Mouse (Mus musculus): ENCODE measurements at regions not wholly inside any gene's neighbourhood (a gene's known extent, or its start where the extent isn't known, plus 50 kb on each side); places are given as distances from the start of the nearest gene placed in this dataset.

DNA sequence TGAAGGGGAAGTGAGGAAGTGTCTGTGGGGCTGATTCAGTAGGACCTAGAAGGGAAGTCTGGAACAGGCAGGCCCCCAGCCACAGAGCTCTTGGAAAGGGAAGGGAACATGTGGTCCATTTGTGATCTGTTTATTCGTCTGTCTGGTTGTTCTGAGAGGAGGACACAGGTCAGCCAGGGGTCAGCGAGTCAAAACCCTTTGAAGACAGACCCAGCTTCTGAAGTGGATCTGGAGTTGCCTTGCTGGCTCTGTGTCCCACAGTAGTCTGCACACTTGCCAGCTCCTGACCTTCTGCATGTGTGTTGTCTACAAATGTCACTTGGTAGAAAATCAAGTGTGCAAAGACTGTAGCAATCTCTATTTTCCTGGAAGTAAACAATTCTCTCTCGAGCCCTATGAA, 119.3 kb upstream of the Osr1 start:
- DNase-seq = no peak

DNA sequence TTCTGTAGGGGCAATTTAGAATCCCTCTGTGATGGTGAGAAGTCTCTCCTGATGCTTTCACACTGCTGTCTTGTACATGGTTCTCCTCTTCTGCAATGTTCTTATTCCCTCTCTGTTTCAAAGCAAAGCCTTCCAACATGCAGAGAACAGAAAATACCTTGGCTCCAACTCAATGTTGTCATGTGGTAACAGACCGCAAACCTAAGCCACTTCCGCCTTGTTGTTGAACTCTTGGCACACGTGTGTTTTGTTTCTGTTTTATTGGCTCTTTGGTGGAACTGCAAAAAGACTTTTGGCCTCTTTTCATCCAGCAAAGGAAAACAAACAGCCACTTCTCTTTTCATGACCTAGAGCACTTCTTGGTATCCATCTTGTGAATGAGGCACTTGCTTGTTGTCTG, 109.7 kb upstream of the Osr1 start:
- DNase-seq = peak; percentile 1 to 4

DNA sequence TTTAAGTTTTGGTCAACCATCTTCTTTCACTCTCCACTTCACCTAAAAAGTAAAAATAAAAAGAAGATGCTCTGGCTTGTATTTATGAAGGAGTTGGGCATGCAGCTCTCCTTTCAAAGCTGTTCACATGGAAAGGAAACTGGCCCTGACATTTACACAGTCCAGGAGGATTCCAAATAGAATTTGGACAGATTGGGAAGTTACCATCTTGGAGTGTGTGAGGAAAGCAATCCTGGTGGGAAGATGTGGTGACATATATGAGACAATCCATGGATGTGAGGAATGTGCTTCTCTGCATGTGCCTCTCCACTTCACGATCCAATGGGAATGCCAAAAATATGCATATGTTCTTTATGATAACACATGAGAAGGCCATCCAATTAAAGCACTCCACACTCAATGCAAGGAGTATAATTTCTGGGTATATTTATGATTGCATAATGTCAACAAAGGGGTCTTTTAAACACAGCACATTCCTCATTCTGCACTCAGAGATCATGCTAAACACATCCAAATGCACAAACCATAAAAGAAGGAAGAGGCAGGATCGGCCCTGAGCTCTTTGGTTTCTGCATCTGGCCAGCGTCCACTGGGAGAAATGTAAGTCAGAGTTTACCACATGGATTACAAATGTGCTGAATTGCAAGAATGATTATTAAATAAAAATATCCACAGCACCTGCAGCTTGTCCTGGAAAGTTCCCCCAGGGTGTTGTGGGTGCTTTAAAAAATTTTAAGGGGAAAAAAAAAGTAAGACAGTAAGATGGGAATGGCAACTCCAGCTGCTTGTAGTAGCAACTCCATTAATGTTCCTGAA, 100.1 kb upstream of the Osr1 start:
- no peak for DNase-seq

DNA sequence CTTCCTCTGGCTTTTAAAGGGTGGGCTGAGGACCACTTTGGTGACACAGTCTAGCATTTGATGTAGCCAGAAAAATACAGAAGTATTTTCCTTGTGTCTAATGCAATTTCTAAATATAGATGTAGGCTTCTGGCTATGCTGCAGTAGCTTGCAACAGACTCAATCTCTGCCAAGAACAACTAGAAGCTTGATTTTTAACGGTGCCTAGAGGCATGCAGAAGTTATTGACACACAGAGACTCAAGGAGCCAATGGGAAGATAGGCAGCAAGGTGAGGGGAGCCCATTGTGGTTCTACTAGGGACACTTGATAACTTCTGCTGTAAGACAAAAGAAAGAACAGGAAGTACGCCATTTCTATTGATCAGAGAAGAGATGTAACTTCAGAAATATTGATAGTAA, 94.1 kb upstream of the Osr1 start:
- DNase-seq = no peak

DNA sequence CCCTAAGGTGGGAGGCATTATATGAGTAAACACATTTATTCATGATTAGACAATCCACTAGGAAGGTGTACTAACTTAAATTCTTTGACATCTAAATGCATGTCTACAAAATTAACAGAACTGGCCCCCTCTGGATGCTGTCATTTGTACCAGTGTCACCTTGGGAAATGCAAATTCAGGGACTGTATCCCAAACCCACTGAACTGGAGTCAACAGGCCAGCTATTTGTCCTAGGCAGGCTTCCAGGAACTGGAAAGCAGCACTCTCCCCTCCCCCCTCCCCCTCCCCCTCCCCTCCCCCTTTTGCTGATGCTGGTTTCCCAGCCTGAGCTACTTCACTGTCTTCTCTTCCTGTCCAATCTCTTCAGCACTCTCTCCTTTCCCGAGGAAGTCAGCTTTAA, 91.7 kb upstream of the Osr1 start:
- DNase-seq = no peak

DNA sequence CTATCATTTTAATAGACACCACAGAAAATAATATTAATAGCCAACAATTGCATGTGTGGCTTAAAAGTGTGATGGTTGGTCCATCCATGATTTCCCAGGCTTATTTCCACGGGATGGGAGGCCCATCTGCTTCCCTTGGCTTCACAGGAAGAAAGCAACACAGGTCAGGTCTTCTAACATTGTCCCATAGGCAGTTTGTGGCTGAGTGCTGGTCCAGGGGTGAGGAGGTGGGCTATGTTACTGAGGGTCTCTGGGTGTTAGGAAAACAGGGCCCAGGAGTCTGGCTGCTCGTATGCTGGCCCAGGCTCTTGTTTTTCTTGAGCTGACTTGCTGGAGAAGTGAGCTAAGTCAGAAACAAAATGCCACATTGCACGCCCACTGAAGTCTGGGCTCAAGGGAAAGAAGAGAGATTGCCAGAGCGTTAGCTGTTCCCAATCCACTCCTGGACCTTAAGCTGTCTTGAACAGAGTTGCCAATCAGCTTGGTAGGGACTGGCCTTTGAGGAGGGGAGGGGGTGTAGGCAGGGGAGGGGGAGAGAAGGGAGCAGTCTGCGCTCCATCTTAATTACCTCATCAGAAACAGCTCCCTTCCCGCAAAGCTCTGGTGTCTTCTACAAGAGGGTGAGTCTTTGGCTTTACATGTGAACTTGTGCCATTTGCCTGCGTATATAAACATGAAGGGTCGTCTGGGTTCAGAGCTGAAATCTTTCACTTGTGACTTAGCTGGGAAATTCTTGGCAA, 82.1 kb upstream of the Osr1 start:
- DNase-seq = no peak

DNA sequence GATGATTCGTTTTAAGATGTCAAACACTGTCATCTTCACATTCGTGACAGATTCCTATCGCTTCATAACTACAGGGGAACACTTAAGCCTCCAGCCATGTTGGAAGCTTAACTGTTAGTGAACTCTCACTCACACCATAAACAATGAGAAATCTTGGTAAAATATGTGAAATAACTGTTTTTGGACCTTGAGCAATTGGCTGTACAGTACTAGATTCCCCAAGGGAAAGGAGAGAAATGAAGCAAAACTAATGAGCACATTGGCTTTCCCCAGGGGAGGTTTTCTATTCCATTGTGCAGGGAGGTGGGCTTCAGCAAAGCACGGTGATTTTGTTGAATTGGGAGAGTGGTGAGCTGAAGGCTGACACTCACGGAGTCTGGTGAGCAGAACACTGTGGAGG, 56.0 kb upstream of the Osr1 start:
- no peak for DNase-seq

DNA sequence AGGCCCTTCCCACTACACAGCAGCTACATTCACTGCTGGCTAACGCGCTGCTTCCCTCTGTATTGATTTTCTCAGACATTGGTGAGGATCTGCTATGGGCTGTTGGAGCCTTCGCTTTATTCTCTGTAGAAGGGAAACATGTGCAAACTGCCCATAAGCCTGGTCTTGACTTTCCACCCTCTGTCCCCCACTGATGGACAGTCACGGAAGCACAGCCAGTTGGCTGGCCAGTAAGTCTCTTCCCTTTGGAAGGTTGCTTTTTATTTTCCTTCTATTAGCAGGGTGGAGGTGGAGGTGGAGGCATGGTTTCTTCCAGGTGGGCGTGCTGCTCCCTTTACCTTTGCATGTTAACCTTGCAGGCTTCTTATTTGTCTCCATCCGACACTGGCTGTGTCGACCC, 51.1 kb upstream of the Osr1 start:
- DNase-seq = no peak

DNA sequence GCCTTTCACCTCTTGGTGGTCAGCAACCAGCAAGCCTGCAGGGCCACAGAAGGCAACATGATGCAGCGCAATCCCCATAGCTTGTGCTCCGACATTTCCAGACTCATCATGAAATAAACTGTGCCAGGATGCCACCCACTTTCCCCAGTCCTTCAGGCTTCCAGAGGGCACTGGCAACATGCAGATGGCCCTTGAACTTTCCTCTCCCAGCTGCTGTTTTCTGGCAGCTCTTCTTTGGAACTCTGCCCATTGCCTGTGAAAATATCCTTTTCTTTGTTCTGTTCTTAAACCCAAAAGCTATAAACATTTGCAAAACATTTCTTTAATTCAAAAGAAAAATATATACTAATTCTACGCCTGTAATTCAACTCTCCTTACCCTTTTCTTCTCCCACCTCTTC, 50.6 kb upstream of the Osr1 start:
- DNase-seq = no peak

Measured in thymus, postnatal 36 days (tissue).